Mouse (Mus musculus) lung, embryonic 14.5 days (tissue): ENCODE results near the gene Ak3. TPM values are rescaled to one million over a fixed set of nuclear protein-coding genes. Genes with fewer than 3 reads are reported as not detected.

Experiments
- ATAC-seq: fragments of 200-750 bp; cut with Nextera tagmentation; 2 replicates; pipeline ENCODE4 v1.8.0; 2017; ENCODE audit warnings: mild to moderate bottlenecking, moderate TSS enrichment, moderate library complexity; ENCODE audit not compliant: insufficient read depth
- DNase-seq: peaks from one replicate; pipeline ENCODE4 v3.0.0-alpha.2; 2015
- H3K27ac ChIP-seq: fragments of 300-500 bp; sonication (generic); 2 replicates; pipeline ENCODE4 v1.5.1; 2014; ENCODE audit warnings: low read depth, mild to moderate bottlenecking, moderate library complexity
- H3K27me3 ChIP-seq: fragments of 300-500 bp; sonication (generic); 2 replicates; pipeline ENCODE4 v1.6.1; 2014; ENCODE audit warnings: low read length, control low read depth; ENCODE audit not compliant: insufficient read depth
- H3K36me3 ChIP-seq: fragments of 300-500 bp; sonication (generic); 2 replicates; pipeline ENCODE4 v1.6.1; 2014; ENCODE audit warnings: control low read depth; ENCODE audit not compliant: insufficient read depth
- H3K4me1 ChIP-seq: fragments of 300-500 bp; sonication (generic); 2 replicates; pipeline ENCODE4 v1.6.1; 2014; ENCODE audit warnings: antibody characterized with exemption, control low read depth; ENCODE audit not compliant: insufficient read depth
- H3K4me2 ChIP-seq: fragments of 300-500 bp; sonication (generic); 2 replicates; pipeline ENCODE4 v1.6.1; 2014; ENCODE audit warnings: mild to moderate bottlenecking
- H3K4me3 ChIP-seq: fragments of 300-500 bp; sonication (generic); 2 replicates; pipeline ENCODE4 v1.5.1; 2014; ENCODE audit warnings: low read depth, low read length
- H3K9ac ChIP-seq: fragments of 300-500 bp; sonication (generic); 2 replicates; pipeline ENCODE4 v1.6.1; 2014
- H3K9me3 ChIP-seq: fragments of 300-500 bp; sonication (generic); 2 replicates; pipeline ENCODE4 v1.6.1; 2016; ENCODE audit warnings: low read depth, low read length, control low read depth
- CTCF ChIP-seq: IDR thresholded peaks from 2 replicates; pipeline ENCODE4 v1.5.1; 2016; ENCODE audit warnings: antibody characterized with exemption, low read depth
- WGBS: fragments of 180-500 bp; shearing (Covaris S2); extraction: QIAGEN DNeasy Blood & Tissue Kit; methylation state at CpG from one replicate; pipeline ENCODE4 v1.1.7; 2014; 5-methylcytosine and 5-hydroxymethylcytosine counted together
- polyA plus RNA-seq: library from polyadenylated mRNA; unstranded; fragments of >200 nt; fragmentation: Nextera tagmentation; extraction: Ambion mirVana; gene quantifications from 2 replicates; pipeline ENCODE4 v1.2.1, GENCODE M21; 2014

The Ak3 gene
- 67.1 and 69.3 TPM in 2 replicates for polyA plus RNA-seq

DNA sequence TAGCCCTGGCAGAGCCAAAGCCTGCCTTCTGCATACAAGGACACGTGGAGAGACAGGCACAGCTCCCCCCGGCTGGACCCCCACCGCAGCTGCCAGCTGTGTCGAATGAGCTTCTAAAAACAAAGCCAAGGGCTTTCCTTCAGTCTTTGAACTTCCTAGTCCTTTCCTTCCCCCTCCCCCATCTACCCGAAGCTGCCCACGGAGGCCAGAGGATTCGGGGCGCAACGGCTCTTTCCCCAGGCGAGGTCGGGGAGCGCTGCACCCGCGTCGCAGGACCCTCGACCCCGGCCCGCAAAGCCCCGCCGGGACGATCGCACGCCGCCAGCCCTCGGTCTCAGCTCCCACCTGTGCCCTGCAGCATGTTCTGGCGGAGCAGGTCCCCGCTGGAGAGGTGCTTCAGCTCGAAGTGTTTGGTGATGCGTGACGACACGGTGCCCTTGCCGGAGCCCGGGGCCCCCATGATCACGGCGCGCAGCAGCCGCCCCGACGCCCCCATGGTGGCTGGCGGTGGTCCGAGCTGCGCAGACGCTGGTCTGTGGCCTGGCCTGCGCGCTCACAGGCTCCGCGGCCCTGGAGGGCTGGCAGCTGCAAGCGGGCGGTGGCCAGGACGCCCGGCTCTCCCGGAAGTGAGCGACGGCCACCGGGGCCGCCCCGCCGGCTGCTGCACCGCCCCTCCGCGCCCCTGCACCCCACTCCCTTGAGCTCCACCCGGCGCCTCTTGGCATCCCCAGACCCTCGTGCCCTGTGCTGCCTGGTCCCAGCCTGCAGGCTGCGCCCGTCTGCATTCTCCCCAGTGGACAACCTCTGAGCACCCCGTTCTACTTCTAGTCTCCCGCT lies at the start of gene Ak3:
Gene Ak3 (minus strand): TSS at position 628 of the 837 bp plus-strand sequence.
- Histone ChIP-seq H3K27me3 (no peaks in the 10 kb centered on the region), H3K9ac (peak within 1 kb of the TSS; percentile 89), H3K27ac (peak within 1 kb of the TSS; percentile 90), H3K4me2 (peak within 1 kb of the TSS; percentile 77), H3K4me1 (0 out of 2 replicates have a peak, but pooled peaks cover 4% of the 10 kb centered on the region), H3K36me3 (no peaks in the 10 kb centered on the region), H3K9me3 (no peaks in the 10 kb centered on the region), H3K4me3 (peak within 1 kb of the TSS; percentile 80)
- peak; percentile 95 for ATAC-seq
- DNase-seq = peak; percentile 80
- under 1% methylated on average over 68 of the region's 68 CpGs for WGBS
- peak; percentile 59 for TF ChIP-seq CTCF

- DNase-seq = no peak
- Histone ChIP-seq H3K4me3 (no peak overlapping the region), H3K4me1 (no peaks in the 10 kb centered on the region), H3K27me3 (no peaks in the 10 kb centered on the region), H3K36me3 (no peaks in the 10 kb centered on the region), H3K27ac (no peak overlapping the region), H3K9ac (no peak overlapping the region), H3K4me2 (no peak overlapping the region), H3K9me3 (no peaks in the 10 kb centered on the region)
- ATAC-seq = no peak
- no peak for TF ChIP-seq CTCF
These were observed 44.4 kb upstream of the Ak3 start for GRCm38 (mm10) chr19:29092194-29092593.

DNA sequence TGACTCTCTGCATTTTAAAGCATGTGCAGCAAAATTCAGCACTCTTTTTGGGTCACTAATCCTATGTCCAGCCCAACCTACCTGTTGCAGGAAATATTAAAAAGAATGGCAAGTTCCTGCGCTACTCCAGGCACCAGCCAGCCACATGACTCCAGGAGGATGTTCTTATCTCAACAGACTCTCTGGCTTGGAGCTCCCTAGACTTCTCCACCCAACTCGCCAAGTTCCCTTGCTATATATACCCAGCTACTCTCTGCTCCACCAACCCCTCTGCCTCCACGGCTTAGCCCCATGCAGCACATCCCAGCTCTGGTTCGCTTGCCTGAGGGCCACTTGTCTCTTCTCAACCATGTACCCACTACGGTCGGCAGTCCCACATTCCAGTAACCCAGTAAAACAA lies 40.9 kb upstream of the Ak3 start:
- DNase-seq (no peak), ATAC-seq (no peak)
- no peak overlapping the region for H3K9ac ChIP-seq
- no peaks in the 10 kb centered on the region for H3K36me3 ChIP-seq
- no peak overlapping the region for H3K4me2 ChIP-seq
- H3K4me1 ChIP-seq = no peaks in the 10 kb centered on the region
- 66% methylated on average over 6 of the region's 6 CpGs for WGBS
- no peak overlapping the region for H3K4me3 ChIP-seq
- H3K27ac ChIP-seq = no peak overlapping the region
- no peaks in the 10 kb centered on the region for H3K9me3 ChIP-seq
- no peaks in the 10 kb centered on the region for H3K27me3 ChIP-seq
- TF ChIP-seq CTCF = no peak

GRCm38 (mm10) chr19:29074802-29075201 lies 27.0 kb upstream of the Ak3 start:
- TF ChIP-seq CTCF = no peak
- H3K4me2 ChIP-seq = no peak overlapping the region
- no peaks in the 10 kb centered on the region for H3K27me3 ChIP-seq
- WGBS = 46% methylated on average over 6 of the region's 6 CpGs
- H3K9me3 ChIP-seq = no peaks in the 10 kb centered on the region
- no peak overlapping the region for H3K4me3 ChIP-seq
- no peak overlapping the region for H3K27ac ChIP-seq
- no peak for ATAC-seq
- DNase-seq = peak; percentile 76
- H3K36me3 ChIP-seq = no peaks in the 10 kb centered on the region
- H3K4me1 ChIP-seq = no peaks in the 10 kb centered on the region
- no peak overlapping the region for H3K9ac ChIP-seq

DNA sequence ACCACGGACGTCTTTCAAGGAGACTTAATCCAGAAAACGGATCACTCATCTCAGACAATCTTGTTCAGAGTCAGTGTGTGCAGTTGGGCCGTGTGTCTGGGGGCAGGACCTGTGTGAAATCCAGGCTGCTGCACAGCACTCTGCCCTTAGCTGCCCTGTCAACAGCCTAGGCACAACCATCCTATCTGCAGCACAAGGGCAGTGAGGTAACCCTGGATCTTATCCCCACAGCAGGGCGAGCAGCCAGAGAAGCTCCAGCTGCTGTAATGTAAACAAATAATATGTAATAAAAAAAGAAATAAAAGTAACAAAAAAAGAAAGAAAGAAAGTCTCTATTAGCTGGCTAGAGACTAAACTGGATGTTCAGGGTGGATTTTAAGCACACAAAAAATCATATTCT lies 21.4 kb upstream of the Ak3 start:
- H3K36me3 ChIP-seq = no peaks in the 10 kb centered on the region
- DNase-seq (peak; percentile 67), ATAC-seq (peak; percentile 58; the same call in 1 of the 2 replicates)
- H3K4me1 ChIP-seq = no peaks in the 10 kb centered on the region; the same call in 1 of the 2 replicates
- no peak overlapping the region for H3K4me3 ChIP-seq
- 36% methylated on average over 5 of the region's 5 CpGs for WGBS
- H3K27ac ChIP-seq = no peak overlapping the region
- no peak for TF ChIP-seq CTCF
- H3K4me2 ChIP-seq = no peak overlapping the region
- no peaks in the 10 kb centered on the region for H3K27me3 ChIP-seq
- no peak overlapping the region for H3K9ac ChIP-seq
- H3K9me3 ChIP-seq = no peaks in the 10 kb centered on the region

- no peak for TF ChIP-seq CTCF
- peak overlapping the region; percentile 49 for H3K4me2 ChIP-seq
- H3K4me3 ChIP-seq = peak overlapping the region; percentile 5; the same call in 1 of the 2 replicates
- no peaks in the 10 kb centered on the region; the same call in 1 of the 2 replicates for H3K4me1 ChIP-seq
- H3K9ac ChIP-seq = 0 out of 2 replicates have a peak overlapping the region, but pooled peaks have one; percentile 13
- WGBS = 9% methylated on average over 11 of the region's 11 CpGs
- ATAC-seq (peak; percentile 68), DNase-seq (peak; percentile 83)
- H3K27me3 ChIP-seq = no peaks in the 10 kb centered on the region
- H3K27ac ChIP-seq = peak overlapping the region; percentile 37
- H3K36me3 ChIP-seq = no peaks in the 10 kb centered on the region
- H3K9me3 ChIP-seq = no peaks in the 10 kb centered on the region
These were observed 19.3 kb upstream of the Ak3 start for GRCm38 (mm10) chr19:29066981-29067471.

DNA sequence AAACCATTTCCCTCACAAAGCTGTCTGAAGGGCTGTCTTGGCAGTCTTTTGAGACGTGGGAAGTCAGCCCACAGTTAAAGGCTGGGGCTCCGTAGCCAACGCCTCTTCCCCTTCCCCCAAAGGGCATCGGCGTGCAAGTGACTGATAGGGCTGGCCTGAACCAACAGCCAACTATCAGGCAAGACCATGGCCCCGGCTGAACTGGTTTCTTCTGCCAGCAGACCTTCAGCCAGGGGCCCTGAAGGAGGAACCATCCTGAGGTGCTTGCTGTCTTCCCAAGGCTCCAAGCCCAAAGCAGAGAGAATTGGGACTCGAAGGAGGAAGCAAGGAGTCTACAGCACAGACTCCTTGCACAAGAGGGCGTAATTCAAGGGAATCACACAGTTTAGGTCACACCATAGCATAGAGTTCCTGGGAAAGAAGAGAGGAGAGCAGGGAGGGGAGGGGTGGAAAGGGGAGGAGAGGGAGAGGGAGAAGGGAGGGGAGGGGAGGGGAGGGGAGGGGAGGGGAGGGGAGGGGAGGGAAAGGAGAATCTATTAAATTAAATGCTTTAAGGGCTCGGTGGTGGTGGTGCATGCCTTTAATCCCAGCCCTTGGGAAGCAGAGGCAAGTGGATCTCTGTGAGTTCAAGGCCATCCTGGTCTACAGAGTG lies 16.8 kb upstream of the Ak3 start:
- Histone ChIP-seq H3K27ac (peak overlapping the region; percentile 67), H3K4me2 (peak overlapping the region; percentile 54), H3K9me3 (no peaks in the 10 kb centered on the region), H3K27me3 (no peaks in the 10 kb centered on the region), H3K4me1 (no peaks in the 10 kb centered on the region; the same call in 1 of the 2 replicates), H3K9ac (peak overlapping the region; percentile 40; the same call in 1 of the 2 replicates), H3K36me3 (no peaks in the 10 kb centered on the region), H3K4me3 (peak overlapping the region; percentile 5; the same call in 1 of the 2 replicates)
- 63% methylated on average over 9 of the region's 9 CpGs for WGBS
- TF ChIP-seq CTCF = 0 out of 2 replicates have a peak, but pooled peaks have one; percentile 6
- peak; percentile 52; the same call in 1 of the 2 replicates for ATAC-seq
- no peak for DNase-seq
